Comparison of ENCODE assay signal across 21 mouse cellular contexts in genomic region chr6:6139061-6139460, GRCm38 (mm10).
"Had no signal": no experiment of that assay in that cellular context is flagged by ENCODE, and none has a peak within 500 bp of the region (broad histone marks: within the 10 kb centered on the region; RNA-seq: fewer than 3 reads in every experiment).

No protein-coding gene starts in this region.

- H3K9ac ChIP-seq: liver, embryonic 15.5 days; liver, postnatal 0 days; lung, embryonic 15.5 days; midbrain, embryonic 13.5 days; neural tube, embryonic 13.5 days; neural tube, embryonic 15.5 days had no signal

- H3K36me3 ChIP-seq: lung, embryonic 15.5 days; neural tube, embryonic 13.5 days; neural tube, embryonic 15.5 days had no signal

- ATAC-seq: liver, postnatal 0 days; midbrain, embryonic 13.5 days; midbrain, embryonic 16.5 days had no signal

- H3K9me3 ChIP-seq: liver, embryonic 15.5 days; lung, embryonic 15.5 days; neural tube, embryonic 15.5 days had no signal

- H3K4me1 ChIP-seq: liver, embryonic 15.5 days; lung, embryonic 15.5 days; megakaryocyte, embryonic 14.5 days; midbrain, embryonic 13.5 days; neural tube, embryonic 13.5 days; neural tube, embryonic 15.5 days had no signal

- H3K4me2 ChIP-seq: liver, embryonic 15.5 days; lung, embryonic 15.5 days; midbrain, embryonic 11.5 days; midbrain, embryonic 13.5 days; neural tube, embryonic 13.5 days; neural tube, embryonic 15.5 days had no signal

- H3K27ac ChIP-seq: liver, embryonic 15.5 days; lung, embryonic 15.5 days; macrophage; midbrain, embryonic 13.5 days; neural tube, embryonic 13.5 days; neural tube, embryonic 15.5 days had no signal

- H3K4me3 ChIP-seq: liver, embryonic 15.5 days; lung, embryonic 15.5 days; megakaryocyte, embryonic 14.5 days; midbrain, embryonic 13.5 days; myocyte; neural tube, embryonic 13.5 days; neural tube, embryonic 15.5 days had no signal

- H3K27me3 ChIP-seq: liver, embryonic 15.5 days; lung, embryonic 15.5 days; midbrain, embryonic 13.5 days; neural tube, embryonic 13.5 days; neural tube, embryonic 15.5 days had no signal

- DNase-seq: liver, postnatal 0 days; lung, adult 2 months; lung, postnatal 10 days; retina, postnatal 1 day; right cerebral cortex, adult 18-20 months; right cerebral cortex, postnatal 25 days; right cerebral cortex, postnatal 4 days; spleen, adult 18-20 months; thymus, adult 18-20 months; thymus, postnatal 14 days; thymus, postnatal 36 days had no signal
